Mouse (Mus musculus) heart, adult 9 months (tissue): ENCODE data around the gene Fuca2.

Experiments used
- DNase-seq, 2 experiments: peaks; one replicate each; pipeline ENCODE4 v3.0.0; 2022; ENCODE audit warnings: low spot score in 2 of 2

Fuca2 gene

DNA sequence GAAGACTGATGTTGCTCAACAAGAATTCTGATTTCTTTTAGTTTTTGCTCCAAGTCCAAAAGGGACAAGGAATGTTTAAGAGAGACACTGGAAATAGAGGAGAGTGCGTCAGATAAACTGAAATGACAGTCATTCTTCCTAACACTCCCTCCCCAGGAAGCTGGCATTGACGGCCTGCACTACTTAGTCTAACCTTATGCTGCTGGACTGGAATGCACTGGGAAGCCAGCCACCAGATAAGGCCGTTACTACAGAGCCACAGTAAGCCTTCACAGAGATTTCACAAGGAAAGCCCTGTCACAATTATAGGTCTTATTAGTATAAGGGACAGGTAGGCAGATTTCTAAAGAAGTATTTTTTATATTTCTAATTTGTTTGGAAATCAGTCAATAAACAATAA, 35.4 kb downstream of the Fuca2 start:
- DNase-seq: peak; percentile 6 to 57

DNA sequence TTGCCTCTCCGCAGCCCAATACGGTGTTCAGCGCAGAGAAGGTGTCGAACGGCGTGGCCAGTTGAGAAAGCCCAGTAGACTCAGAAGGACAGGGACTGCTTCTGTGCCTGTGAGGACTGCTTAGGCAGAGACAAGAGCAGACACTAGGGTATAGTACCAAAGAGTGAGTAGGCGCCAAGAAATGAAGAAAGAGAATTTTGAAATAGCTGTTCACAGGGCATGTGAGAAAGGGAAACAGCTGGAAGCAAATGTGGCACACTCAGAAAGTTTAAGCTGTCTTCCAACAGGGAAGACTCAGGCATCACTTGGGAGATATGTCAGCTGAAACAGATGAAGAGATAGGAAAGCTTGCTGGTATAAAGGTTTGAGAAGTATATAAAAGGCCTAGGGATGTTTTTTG, 37.4 kb downstream of the Fuca2 start:
- DNase-seq: no peak

DNA sequence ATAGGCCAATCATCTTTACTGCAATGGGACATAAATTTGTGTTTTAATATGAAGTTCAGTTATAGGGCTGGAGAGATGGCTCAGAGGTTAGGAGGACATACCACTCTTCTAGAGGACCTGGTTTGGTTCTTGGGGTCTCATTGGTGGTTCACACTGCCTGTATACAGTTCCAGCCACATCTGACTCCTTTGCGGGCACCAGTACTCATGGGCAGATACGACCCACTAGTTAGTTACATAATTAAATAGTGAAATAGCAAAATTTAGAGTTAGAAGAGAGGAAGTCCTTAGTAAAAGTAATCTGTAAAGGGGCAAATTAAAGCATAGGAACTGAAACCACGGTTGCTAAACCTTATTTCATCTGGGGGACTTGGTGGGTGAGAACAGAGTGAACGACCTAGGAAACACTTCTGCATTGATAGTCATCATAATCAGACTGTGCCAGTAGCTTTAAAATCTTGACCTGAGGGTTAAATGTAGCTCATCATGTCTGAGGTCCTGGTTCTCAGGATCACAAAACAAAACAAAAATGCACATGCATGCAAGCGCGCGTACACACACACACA, 40.5 kb downstream of the Fuca2 start:
- no peak for DNase-seq

DNA sequence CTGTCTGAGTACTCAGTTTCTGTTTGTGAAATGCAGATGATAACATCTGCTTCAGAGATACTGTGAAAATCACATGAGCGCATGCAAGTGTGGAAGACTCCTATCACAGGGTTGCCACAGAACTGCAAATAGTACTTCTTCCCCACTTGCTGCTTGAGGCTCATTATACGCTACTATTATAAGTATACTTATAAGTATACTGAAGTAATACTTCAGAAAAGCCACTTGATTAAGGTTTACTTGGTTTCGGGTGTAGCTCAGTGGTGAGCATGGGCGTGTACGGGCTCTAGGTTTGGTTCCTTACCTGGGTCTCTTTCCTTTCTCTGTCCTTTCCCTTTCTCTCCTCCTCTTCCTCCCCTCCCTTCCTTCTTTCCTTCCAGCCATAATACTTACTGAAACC, 42.4 kb downstream of the Fuca2 start:
- DNase-seq: no peak

GRCm38 (mm10) chr10:13552646-13553497, 53.5 kb downstream of the Fuca2 start, which contains the start of the genes Adat2 and Pex3:
Gene Adat2 (plus strand): TSS chr10:13552894.
Gene Pex3 (minus strand): TSS chr10:13553142.
- peak; percentile 81 to 86 for DNase-seq

DNA sequence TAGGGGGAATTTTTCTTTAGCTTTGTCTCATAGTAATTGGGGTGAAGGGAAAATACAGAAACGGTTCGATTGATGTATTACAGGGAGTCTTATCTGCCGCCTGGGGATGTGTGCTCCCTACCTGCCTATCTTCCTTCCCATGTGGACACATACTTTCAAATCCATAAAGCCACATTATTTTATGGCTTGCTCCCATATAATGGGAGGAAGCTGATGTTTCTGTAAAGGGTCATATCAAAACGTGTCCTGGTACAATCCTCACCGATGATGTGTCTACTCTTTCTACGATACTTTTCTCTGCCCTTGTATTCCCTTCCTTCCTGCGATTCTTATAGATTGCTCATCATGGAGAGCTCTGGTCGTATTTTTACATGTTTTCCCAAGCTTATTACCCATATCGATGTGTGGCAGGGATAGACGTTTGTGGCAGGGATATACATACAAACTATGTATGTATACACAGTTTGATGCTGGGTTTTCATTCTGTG, 54.2 kb downstream of the Fuca2 start:
- DNase-seq: no peak

DNA sequence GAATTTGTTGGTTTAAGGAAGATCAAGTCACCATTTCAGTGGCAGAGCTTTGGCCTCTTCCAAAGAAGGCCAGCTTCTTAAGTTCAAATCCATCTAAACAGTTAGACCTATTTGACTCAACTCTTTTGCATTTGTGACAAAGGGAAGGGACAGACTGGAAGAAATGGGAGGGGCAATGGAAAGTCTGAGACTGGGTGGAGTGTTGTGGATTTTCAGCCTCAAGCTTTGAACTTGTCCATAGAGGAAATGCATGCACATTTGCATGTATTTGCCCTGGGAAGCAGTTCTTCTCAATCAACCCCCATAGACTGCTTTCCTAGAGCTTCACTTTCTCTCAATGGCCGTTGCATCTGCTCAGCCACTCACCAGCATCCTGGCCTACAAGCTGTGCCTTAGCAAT, 55.0 kb downstream of the Fuca2 start:
- DNase-seq: no peak

DNA sequence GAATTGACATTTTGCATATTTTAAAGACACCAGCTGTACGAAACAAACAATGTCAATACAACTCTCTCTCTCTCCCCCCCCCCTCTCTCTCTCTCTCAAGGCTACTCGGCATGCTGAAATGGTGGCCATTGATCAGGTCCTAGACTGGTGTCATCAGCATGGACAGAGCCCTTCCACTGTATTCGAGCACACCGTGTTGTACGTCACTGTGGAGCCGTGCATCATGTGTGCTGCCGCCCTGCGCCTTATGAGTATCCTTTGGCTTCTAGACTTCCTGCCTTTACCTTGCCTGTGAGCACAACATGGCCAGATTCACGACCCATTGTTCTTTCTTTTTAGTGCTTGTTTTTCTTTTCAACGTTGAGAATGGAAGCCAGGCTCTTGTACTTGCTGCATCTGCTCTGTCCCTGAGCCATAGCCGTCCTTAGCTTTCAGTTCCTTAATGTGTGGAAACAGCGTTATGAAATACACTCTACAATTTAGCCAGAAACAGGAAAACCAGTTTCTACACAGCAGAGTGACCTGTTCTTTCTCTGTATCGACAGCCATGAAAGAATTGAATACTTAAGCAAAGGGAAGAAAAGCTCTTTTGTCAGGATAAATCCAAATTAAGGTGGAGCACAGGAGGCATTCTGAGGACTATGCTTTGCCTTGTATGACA, 60.8 kb downstream of the Fuca2 start:
- DNase-seq: no peak

DNA sequence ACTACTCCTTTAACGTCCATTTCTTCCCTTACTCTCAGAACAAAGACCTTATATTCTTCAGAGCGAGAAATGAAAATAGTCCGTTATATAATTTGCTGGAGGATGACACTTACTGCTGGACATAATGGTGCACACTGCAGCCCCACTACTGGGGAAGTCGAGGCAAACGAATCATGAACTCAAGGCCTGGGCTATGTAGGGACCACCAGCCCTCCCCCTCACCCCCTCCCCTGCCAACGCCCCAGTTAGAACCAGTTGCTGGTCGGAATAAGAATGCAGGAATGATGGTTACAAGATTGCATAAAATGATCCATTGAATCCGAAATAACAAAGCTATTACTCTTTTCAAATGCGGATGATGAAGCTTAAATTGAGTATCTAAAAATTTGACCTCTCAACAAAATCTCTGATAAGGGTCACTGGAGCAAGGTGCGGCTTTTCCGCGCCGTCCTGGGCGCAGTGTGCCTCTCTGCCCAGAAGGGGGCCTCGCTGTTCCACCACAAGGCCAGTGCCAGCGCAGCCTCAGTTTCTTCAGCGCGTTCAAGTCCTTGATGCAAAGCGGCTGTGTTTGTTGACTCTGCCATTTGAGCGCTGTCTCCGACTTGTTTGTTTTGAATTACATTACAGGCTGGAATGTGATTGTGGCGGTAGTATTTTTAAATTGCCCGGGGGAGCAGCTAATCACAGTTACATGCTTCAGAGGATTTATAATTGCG, 65.2 kb downstream of the Fuca2 start:
- DNase-seq: peak; percentile 4 to 56

GRCm38 (mm10) chr10:13565080-13565448, 65.7 kb downstream of the Fuca2 start:
- DNase-seq: no peak

GRCm38 (mm10) chr10:13566393-13566792, 67.1 kb downstream of the Fuca2 start:
- DNase-seq: no peak
